Comparison of ENCODE assay signal across 8 mouse cellular contexts in genomic region chr2:65667590-65668436, GRCm38 (mm10). TPM values are rescaled to one million over a fixed set of nuclear protein-coding genes. Genes with fewer than 3 reads are reported as not detected.
DNase-seq lines count a peak whose midpoint lies in the region; ATAC-seq lines count a peak whose summit lies in the region.

No protein-coding gene starts in this region.

- H3K9ac ChIP-seq in liver, embryonic 13.5 days = no peak overlapping the region

- H3K27me3 ChIP-seq in liver, embryonic 13.5 days = no peaks in the 10 kb centered on the region

- ATAC-seq in liver, embryonic 13.5 days (ENCODE audit: low read depth) = no peak

- peak overlapping the region; percentile 43 for H3K4me2 ChIP-seq in liver, embryonic 13.5 days

- H3K9me3 ChIP-seq in liver, embryonic 13.5 days (replicated peaks) = no peaks in the 10 kb centered on the region

- DNase-seq in cerebellum, postnatal 10 days = peak; percentile 14 to 43
- DNase-seq in cerebellum, postnatal 4 days (ENCODE audit: low spot score in 2 of 2) = no peak
- DNase-seq in right cerebral cortex, postnatal 4 days = peak; percentile 7
- no peak for DNase-seq in right cerebral cortex, adult 18-20 months
- DNase-seq in liver, embryonic 13.5 days = no peak
- no peak for DNase-seq in adrenal gland, adult (ENCODE audit: inconsistent age in 2 of 2, low spot score in 1 of 2)
- no peak for DNase-seq in adipocyte (ENCODE audit: low spot score)
- DNase-seq in urinary bladder, adult 2 months (ENCODE audit: low spot score) = no peak

- no peak overlapping the region for H3K27ac ChIP-seq in liver, embryonic 13.5 days

- H3K4me3 ChIP-seq in liver, embryonic 13.5 days (replicated peaks) = peak overlapping the region; percentile 21; the same call in 1 of the 2 replicates

- no peaks in the 10 kb centered on the region for H3K4me1 ChIP-seq in liver, embryonic 13.5 days (replicated peaks)

- no peaks in the 10 kb centered on the region for H3K36me3 ChIP-seq in liver, embryonic 13.5 days

- 47% methylated on average over 18 of the region's 18 CpGs for WGBS in liver, embryonic 13.5 days (ENCODE audit: insufficient replicate concordance)

RNA-seq across cellular contexts. Expression of gene Scn2a, which starts 47.2 kb away (rescaled TPM):
- 0.28 and 0.36 TPM in 2 replicates for polyA plus RNA-seq in liver, embryonic 13.5 days (2015; fragmentation: Nextera tagmentation; extraction: Ambion mirVana)
- 2.4 and 2.8 TPM in 2 replicates for polyA plus RNA-seq in urinary bladder, adult 2 months (2012; rRNA removed)

Comparison
In these comparisons a context has a peak if more than half of its experiments do, and no peak if none do; other contexts are left out.
1. DNase-seq: peak in cerebellum, postnatal 10 days (2 of 2) and right cerebral cortex, postnatal 4 days (single experiment); none in cerebellum, postnatal 4 days (0 of 2), right cerebral cortex, adult 18-20 months (single experiment), liver, embryonic 13.5 days (single experiment), adrenal gland, adult (0 of 2), adipocyte (single experiment) and urinary bladder, adult 2 months (single experiment).